Mouse (Mus musculus): ENCODE measurements at regions not wholly inside any gene's neighbourhood (a gene's known extent, or its start where the extent isn't known, plus 50 kb on each side); places are given as distances from the start of the nearest gene placed in this dataset.

DNA sequence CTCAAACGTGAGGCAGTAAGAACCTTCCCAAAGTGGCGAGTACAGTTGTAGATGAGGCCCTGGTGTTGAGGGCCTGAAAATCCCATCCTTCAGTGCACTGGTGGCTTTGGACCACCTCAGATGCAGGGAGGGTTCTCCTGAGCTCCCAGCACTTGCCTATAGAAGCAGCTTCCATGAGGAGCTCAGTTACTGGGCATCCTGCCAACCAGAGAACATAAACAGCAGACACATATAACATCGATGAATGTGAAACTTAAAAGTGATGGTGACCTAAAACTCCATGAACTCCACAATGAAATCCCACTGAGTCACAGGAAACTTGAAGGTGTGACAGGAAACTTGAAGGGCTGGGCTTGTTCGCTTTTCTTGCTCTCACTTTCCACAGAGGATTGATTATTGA, 109.1 kb downstream of the Tas2r134 start:
- Histone ChIP-seq H3K27me3 (ENCODE audit: control insufficient read depth, insufficient read depth, low read length) (no peaks in the 10 kb centered on the region), H3K27ac (ENCODE audit: low read depth, low read length) (no peak overlapping the region), H3K4me1 (ENCODE audit: control insufficient read depth, insufficient read depth, low read length) (no peaks in the 10 kb centered on the region), H3K36me3 (ENCODE audit: control insufficient read depth, insufficient read depth, low read length) (no peaks in the 10 kb centered on the region), H3K9me3 (replicated peaks; ENCODE audit: control insufficient read depth, low read length) (no peaks in the 10 kb centered on the region), H3K4me3 (ENCODE audit: low read depth, low read length) (no peak overlapping the region), H3K9ac (ENCODE audit: low read depth, low read length) (no peak overlapping the region), H3K4me2 (no peak overlapping the region)
- ATAC-seq (replicated peaks; ENCODE audit: insufficient number of reproducible peaks, low FRiP score, low TSS enrichment), result no peak
- 70% methylated on average over 4 of the region's 4 CpGs for WGBS (ENCODE audit: insufficient replicate concordance)

DNA sequence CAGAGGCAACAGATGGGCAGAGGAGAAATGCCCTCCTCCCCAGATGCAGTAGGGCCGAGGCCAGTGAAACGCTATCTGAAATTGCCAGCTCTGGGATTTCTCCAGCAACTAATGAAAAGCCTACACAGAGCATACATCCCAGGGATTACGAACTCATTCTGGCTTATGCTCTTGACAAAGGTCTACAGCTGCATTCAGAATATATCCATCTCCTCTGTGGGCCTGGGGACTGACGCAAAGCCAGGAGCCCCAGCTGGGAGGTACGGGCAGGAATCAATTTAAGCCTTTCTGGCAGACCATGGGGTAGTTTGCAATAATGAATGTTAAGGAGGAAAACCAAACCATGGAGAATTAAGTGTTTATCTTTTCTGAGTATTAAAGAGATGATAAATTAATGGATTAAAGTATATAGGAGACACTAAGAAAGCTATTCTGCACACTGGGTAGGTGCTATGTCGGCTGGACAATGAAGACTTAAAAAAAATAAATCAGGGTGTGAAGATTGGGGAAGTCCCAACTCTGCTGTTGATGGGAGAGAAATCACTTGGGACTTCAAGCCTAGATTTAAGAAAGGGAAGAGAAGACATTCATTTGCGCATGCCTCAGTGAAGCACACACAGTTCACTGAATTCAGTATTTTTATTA, 120.5 kb downstream of the Tas2r134 start:
- Histone ChIP-seq H3K27me3 (ENCODE audit: control insufficient read depth, insufficient read depth, low read length) (no peaks in the 10 kb centered on the region), H3K4me3 (ENCODE audit: low read depth, low read length) (no peak overlapping the region), H3K4me2 (no peak overlapping the region), H3K9me3 (replicated peaks; ENCODE audit: control insufficient read depth, low read length) (no peaks in the 10 kb centered on the region), H3K9ac (ENCODE audit: low read depth, low read length) (no peak overlapping the region), H3K27ac (ENCODE audit: low read depth, low read length) (no peak overlapping the region), H3K4me1 (ENCODE audit: control insufficient read depth, insufficient read depth, low read length) (no peaks in the 10 kb centered on the region), H3K36me3 (ENCODE audit: control insufficient read depth, insufficient read depth, low read length) (no peaks in the 10 kb centered on the region)
- no peak for ATAC-seq (replicated peaks; ENCODE audit: insufficient number of reproducible peaks, low FRiP score, low TSS enrichment)
- WGBS (ENCODE audit: insufficient replicate concordance), result 83% methylated on average over 7 of the region's 7 CpGs

DNA sequence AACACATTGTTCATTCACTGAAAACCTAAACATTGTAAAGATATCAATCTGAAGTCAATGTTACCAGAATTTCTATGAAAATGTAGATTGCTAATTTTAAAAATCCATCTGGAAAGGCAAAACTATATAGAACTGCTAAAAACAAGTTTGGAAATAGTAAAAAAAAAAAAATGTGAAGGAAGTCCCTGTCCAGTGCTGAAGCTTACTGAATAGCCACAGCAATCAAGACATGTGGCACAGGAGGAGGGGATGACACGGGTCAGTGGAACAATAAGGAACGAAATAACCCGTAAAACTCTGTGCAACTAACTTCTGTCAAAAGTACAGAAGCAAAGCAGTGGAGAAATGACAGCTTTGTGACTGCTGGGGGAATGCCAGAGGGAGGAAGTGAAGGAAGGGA, 121.9 kb downstream of the Tas2r134 start:
- Histone ChIP-seq H3K4me3 (ENCODE audit: low read depth, low read length) (no peak overlapping the region), H3K27ac (ENCODE audit: low read depth, low read length) (no peak overlapping the region), H3K36me3 (ENCODE audit: control insufficient read depth, insufficient read depth, low read length) (no peaks in the 10 kb centered on the region), H3K9me3 (replicated peaks; ENCODE audit: control insufficient read depth, low read length) (no peaks in the 10 kb centered on the region), H3K4me1 (ENCODE audit: control insufficient read depth, insufficient read depth, low read length) (no peaks in the 10 kb centered on the region), H3K9ac (ENCODE audit: low read depth, low read length) (no peak overlapping the region), H3K4me2 (no peak overlapping the region), H3K27me3 (ENCODE audit: control insufficient read depth, insufficient read depth, low read length) (no peaks in the 10 kb centered on the region)
- no peak for ATAC-seq (replicated peaks; ENCODE audit: insufficient number of reproducible peaks, low FRiP score, low TSS enrichment)
- 67% methylated on average over 3 of the region's 3 CpGs for WGBS (ENCODE audit: insufficient replicate concordance)

DNA sequence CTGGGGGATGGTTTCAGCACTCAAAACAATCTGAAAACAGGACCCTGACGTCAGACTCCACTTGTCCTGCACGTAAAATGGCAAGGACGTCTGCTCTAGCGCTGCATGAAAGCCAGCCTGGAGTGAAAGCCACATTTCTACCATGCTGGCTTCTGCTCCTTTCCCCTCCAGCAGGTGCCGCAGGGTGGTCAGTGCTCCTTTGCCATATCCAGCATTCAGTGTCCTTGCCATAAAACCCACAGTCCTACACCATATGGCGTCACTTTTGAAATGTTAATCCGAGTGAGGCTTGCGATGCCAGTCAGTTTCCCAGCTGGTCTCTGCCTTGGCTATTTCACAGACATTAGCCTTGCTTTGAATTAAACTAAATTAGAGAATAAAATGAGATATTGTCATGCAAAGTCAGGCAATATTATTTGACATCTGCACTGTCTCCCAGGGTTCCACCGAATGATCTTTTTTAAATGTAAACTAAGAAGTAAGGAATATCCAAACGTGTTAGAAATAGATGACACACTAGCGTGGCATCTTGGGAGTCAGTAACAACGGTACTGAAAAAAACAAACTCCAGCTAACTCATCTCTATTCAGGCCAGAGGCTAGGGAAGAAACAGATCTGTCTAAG, 125.7 kb downstream of the Tas2r134 start:
- H3K27ac ChIP-seq (ENCODE audit: low read depth, low read length), result no peak overlapping the region
- H3K4me2 ChIP-seq, result no peak overlapping the region
- H3K4me3 ChIP-seq (ENCODE audit: low read depth, low read length), result no peak overlapping the region
- no peaks in the 10 kb centered on the region for H3K9me3 ChIP-seq (replicated peaks; ENCODE audit: control insufficient read depth, low read length)
- ATAC-seq (replicated peaks; ENCODE audit: insufficient number of reproducible peaks, low FRiP score, low TSS enrichment), result no peak
- no peaks in the 10 kb centered on the region for H3K4me1 ChIP-seq (ENCODE audit: control insufficient read depth, insufficient read depth, low read length)
- H3K36me3 ChIP-seq (ENCODE audit: control insufficient read depth, insufficient read depth, low read length), result no peaks in the 10 kb centered on the region
- H3K9ac ChIP-seq (ENCODE audit: low read depth, low read length), result no peak overlapping the region
- 67% methylated on average over 12 of the region's 12 CpGs for WGBS (ENCODE audit: insufficient replicate concordance)
- no peaks in the 10 kb centered on the region for H3K27me3 ChIP-seq (ENCODE audit: control insufficient read depth, insufficient read depth, low read length)

DNA sequence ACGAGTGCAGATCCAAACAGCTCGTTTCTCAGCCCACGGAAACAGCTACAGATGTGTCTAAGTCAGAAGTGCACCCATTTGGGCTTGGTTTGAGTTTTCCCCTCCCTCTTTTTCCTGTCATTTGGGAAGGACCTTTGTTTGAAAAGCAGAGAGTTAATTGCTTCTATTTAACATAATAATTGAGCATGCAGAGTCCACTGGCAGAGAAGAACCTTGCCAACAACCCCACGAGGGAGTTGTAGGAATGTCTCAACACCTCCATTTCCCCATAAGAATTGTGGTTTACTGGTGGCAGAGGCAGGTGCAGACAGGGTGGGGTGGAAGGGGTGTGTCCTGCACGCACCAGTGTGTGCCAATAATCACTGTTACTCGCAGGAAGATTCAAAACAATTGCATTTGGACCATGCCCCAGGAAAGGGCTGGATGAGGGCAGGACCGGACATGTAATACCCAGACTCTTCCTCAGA, 126.3 kb downstream of the Tas2r134 start:
- ATAC-seq (replicated peaks; ENCODE audit: insufficient number of reproducible peaks, low FRiP score, low TSS enrichment), result no peak
- no peaks in the 10 kb centered on the region for H3K9me3 ChIP-seq (replicated peaks; ENCODE audit: control insufficient read depth, low read length)
- no peak overlapping the region for H3K4me3 ChIP-seq (ENCODE audit: low read depth, low read length)
- WGBS (ENCODE audit: insufficient replicate concordance), result 59% methylated on average over 7 of the region's 7 CpGs
- H3K4me1 ChIP-seq (ENCODE audit: control insufficient read depth, insufficient read depth, low read length), result no peaks in the 10 kb centered on the region
- no peaks in the 10 kb centered on the region for H3K36me3 ChIP-seq (ENCODE audit: control insufficient read depth, insufficient read depth, low read length)
- no peak overlapping the region for H3K9ac ChIP-seq (ENCODE audit: low read depth, low read length)
- no peak overlapping the region for H3K27ac ChIP-seq (ENCODE audit: low read depth, low read length)
- no peaks in the 10 kb centered on the region for H3K27me3 ChIP-seq (ENCODE audit: control insufficient read depth, insufficient read depth, low read length)
- H3K4me2 ChIP-seq, result no peak overlapping the region

DNA sequence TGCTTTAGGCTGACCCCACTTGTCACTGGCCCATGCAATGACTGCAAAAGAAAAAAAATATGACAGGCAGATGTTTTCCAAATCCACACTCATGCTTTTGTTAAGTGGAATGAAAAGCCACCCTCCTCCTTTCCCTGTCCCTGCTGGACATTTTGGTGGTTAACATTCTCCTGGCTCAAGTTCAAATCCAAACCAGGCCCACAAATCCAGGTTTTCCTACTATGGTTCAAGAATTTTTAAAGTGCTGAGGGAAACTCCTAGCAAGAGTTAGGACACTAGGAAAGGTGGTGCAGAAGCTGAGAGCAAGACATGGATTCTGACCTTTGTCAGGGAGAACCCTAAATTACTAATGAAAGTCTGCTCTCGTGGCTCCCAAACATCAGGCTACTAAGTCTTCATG, 130.1 kb downstream of the Tas2r134 start:
- no peak overlapping the region for H3K4me2 ChIP-seq
- no peaks in the 10 kb centered on the region for H3K4me1 ChIP-seq (ENCODE audit: control insufficient read depth, insufficient read depth, low read length)
- WGBS (ENCODE audit: insufficient replicate concordance), result 74% methylated on average over 1 of the region's 1 CpGs
- ATAC-seq (replicated peaks; ENCODE audit: insufficient number of reproducible peaks, low FRiP score, low TSS enrichment), result no peak
- H3K27me3 ChIP-seq (ENCODE audit: control insufficient read depth, insufficient read depth, low read length), result no peaks in the 10 kb centered on the region
- H3K27ac ChIP-seq (ENCODE audit: low read depth, low read length), result no peak overlapping the region
- no peaks in the 10 kb centered on the region for H3K9me3 ChIP-seq (replicated peaks; ENCODE audit: control insufficient read depth, low read length)
- H3K36me3 ChIP-seq (ENCODE audit: control insufficient read depth, insufficient read depth, low read length), result no peaks in the 10 kb centered on the region
- H3K9ac ChIP-seq (ENCODE audit: low read depth, low read length), result no peak overlapping the region
- H3K4me3 ChIP-seq (ENCODE audit: low read depth, low read length), result no peak overlapping the region

DNA sequence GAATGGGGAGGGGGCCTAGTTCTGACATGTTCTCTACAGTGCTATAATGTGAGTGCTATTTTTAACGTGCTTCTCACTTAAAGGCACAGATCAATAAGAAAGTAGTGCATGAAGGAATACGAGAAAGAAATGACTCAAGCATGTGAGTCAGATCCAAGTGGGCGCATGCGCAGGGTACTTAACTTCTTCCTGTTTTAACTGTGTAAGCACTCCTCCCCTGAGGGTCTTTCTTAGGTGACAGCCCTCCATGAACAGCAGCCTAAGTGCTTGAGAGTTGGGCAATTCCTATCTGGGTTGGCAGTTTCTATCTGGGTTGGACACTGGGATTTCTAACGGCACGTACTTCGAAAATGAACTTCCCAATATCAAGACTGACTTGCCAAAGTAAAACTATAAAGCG, 130.8 kb downstream of the Tas2r134 start:
- Histone ChIP-seq H3K4me3 (ENCODE audit: low read depth, low read length) (no peak overlapping the region), H3K4me2 (no peak overlapping the region), H3K4me1 (ENCODE audit: control insufficient read depth, insufficient read depth, low read length) (no peaks in the 10 kb centered on the region), H3K27ac (ENCODE audit: low read depth, low read length) (no peak overlapping the region), H3K9ac (ENCODE audit: low read depth, low read length) (no peak overlapping the region), H3K27me3 (ENCODE audit: control insufficient read depth, insufficient read depth, low read length) (no peaks in the 10 kb centered on the region), H3K36me3 (ENCODE audit: control insufficient read depth, insufficient read depth, low read length) (no peaks in the 10 kb centered on the region), H3K9me3 (replicated peaks; ENCODE audit: control insufficient read depth, low read length) (no peaks in the 10 kb centered on the region)
- WGBS (ENCODE audit: insufficient replicate concordance), result 78% methylated on average over 8 of the region's 8 CpGs
- no peak for ATAC-seq (replicated peaks; ENCODE audit: insufficient number of reproducible peaks, low FRiP score, low TSS enrichment)

DNA sequence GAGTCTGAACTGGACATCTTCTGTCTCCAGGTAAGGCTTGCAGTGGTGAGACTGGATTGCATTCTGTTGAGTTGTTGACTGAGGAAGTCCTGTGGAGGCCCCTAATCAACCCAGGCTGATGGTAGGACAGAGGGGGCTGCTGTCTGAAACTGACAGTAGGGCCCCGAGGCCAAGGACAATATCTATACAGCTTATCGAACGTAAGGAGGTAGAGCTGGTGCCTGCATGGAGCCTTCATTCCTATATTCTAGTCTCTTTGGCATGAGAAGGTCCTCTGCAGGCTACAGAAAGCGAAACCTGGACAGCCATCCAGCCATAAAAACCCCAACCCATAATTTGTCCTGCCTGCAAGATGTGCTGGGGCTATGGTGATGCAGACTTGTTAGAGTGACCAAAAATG, 135.6 kb downstream of the Tas2r134 start:
- ATAC-seq (replicated peaks; ENCODE audit: insufficient number of reproducible peaks, low FRiP score, low TSS enrichment), result no peak
- Histone ChIP-seq H3K4me3 (ENCODE audit: low read depth, low read length) (no peak overlapping the region), H3K4me2 (no peak overlapping the region), H3K27me3 (ENCODE audit: control insufficient read depth, insufficient read depth, low read length) (no peaks in the 10 kb centered on the region), H3K27ac (ENCODE audit: low read depth, low read length) (no peak overlapping the region), H3K4me1 (ENCODE audit: control insufficient read depth, insufficient read depth, low read length) (peaks cover 1% of the 10 kb centered on the region; the same call in 1 of the 2 replicates), H3K9ac (ENCODE audit: low read depth, low read length) (no peak overlapping the region), H3K36me3 (ENCODE audit: control insufficient read depth, insufficient read depth, low read length) (no peaks in the 10 kb centered on the region), H3K9me3 (replicated peaks; ENCODE audit: control insufficient read depth, low read length) (no peaks in the 10 kb centered on the region)
- 85% methylated on average over 4 of the region's 4 CpGs for WGBS (ENCODE audit: insufficient replicate concordance)

Measured in heart, embryonic 11.5 days (tissue).